16 mouse cellular contexts compared by ENCODE assay signal in the genomic region with DNA sequence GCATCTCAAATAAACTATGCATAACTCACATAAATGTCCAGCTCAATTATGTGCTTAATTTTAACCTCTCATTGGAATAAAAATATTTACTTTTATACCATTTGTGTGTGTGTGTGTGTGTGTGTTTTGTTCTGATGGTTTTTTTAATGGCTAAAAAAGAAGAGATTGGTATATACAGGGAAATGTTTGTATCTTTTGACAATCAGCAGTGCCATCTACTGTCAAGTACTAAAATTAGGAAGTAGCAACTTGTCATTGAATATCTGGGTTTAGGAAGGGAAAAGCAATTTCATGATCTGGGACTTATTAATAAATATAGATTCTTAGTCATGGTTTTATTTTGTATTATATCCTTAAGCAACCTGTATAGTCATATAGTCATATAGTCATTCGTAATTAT. TPM values are rescaled to one million over a fixed set of nuclear protein-coding genes. Genes with fewer than 3 reads are reported as not detected.
DNase-seq lines count a peak whose midpoint lies in the region; ATAC-seq and TF ChIP-seq lines count a peak whose summit lies in the region.
"Had no signal": no experiment of that assay in that cellular context is flagged by ENCODE, and none has a peak within 500 bp of the region (broad histone marks: within the 10 kb centered on the region; RNA-seq: fewer than 3 reads in every experiment).

No protein-coding gene starts in this region.

- H3K27me3 ChIP-seq in heart, postnatal 0 days (ENCODE audit: control insufficient read depth, insufficient read depth, low read length): no peaks in the 10 kb centered on the region
- no peaks in the 10 kb centered on the region for H3K27me3 ChIP-seq in lung, embryonic 14.5 days (ENCODE audit: insufficient read depth, low read length)
- H3K27me3 ChIP-seq: embryonic facial prominence, embryonic 13.5 days; heart, embryonic 15.5 days; midbrain, embryonic 12.5 days; neural tube, embryonic 15.5 days had no signal

- no peak overlapping the region for H3K4me2 ChIP-seq in heart, postnatal 0 days (ENCODE audit: low read depth, low read length)
- no peak overlapping the region for H3K4me2 ChIP-seq in lung, embryonic 14.5 days
- H3K4me2 ChIP-seq: embryonic facial prominence, embryonic 13.5 days; heart, embryonic 15.5 days; midbrain, embryonic 12.5 days; neural tube, embryonic 15.5 days had no signal

- H3K9ac ChIP-seq in heart, postnatal 0 days (replicated peaks; ENCODE audit: low read depth, low read length): no peak overlapping the region
- no peak overlapping the region for H3K9ac ChIP-seq in lung, embryonic 14.5 days
- H3K9ac ChIP-seq: embryonic facial prominence, embryonic 13.5 days; heart, embryonic 15.5 days; liver, embryonic 14.5 days; midbrain, embryonic 12.5 days; neural tube, embryonic 15.5 days had no signal

- no peak for TF ChIP-seq EP300 in heart, postnatal 0 days (IDR thresholded peaks at IDR 0.05; ENCODE audit: low read depth)

- peak; percentile 40 for TF ChIP-seq CTCF in heart, postnatal 0 days (IDR thresholded peaks at IDR 0.05; ENCODE audit: low read depth)
- peak; percentile 49 for TF ChIP-seq CTCF in lung, embryonic 14.5 days (IDR thresholded peaks at IDR 0.05; ENCODE audit: low read depth)

- H3K4me1 ChIP-seq in heart, postnatal 0 days (ENCODE audit: control insufficient read depth, insufficient read depth): no peaks in the 10 kb centered on the region
- H3K4me1 ChIP-seq in lung, embryonic 14.5 days (ENCODE audit: insufficient read depth): peaks cover 5% of the 10 kb centered on the region; the same call in 1 of the 2 replicates
- H3K4me1 ChIP-seq: midbrain, embryonic 12.5 days had no signal

- DNase-seq in heart, postnatal 0 days (ENCODE audit: low spot score): peak; percentile 24
- no peak for DNase-seq in heart, adult 11 months
- DNase-seq in lung, embryonic 14.5 days: peak; percentile 78
- no peak for DNase-seq in lung, postnatal 4 days
- DNase-seq in NIH3T3 (ENCODE audit: low read depth): peak; percentile 74
- peak; percentile 11 for DNase-seq in naive thymus-derived CD4-positive, alpha-beta T cell, adult 2 months (ENCODE audit: low read depth)
- DNase-seq in left cerebral cortex, postnatal 14 days (ENCODE audit: low spot score in 2 of 2): no peak
- no peak for DNase-seq in left cerebral cortex, adult 11 months (ENCODE audit: low spot score)
- DNase-seq: adrenal gland, adult 8-10 months; kidney, adult 18-20 months; right cerebral cortex, postnatal 14 days had no signal

- no peak overlapping the region for H3K27ac ChIP-seq in heart, postnatal 0 days (ENCODE audit: low read depth)
- H3K27ac ChIP-seq in lung, embryonic 14.5 days (ENCODE audit: low read depth): no peak overlapping the region
- H3K27ac ChIP-seq: embryonic facial prominence, embryonic 13.5 days; heart, embryonic 15.5 days; liver, embryonic 14.5 days; midbrain, embryonic 12.5 days; neural tube, embryonic 15.5 days had no signal

- no peak overlapping the region for H3K4me3 ChIP-seq in heart, postnatal 0 days (ENCODE audit: low read depth, low read length)
- H3K4me3 ChIP-seq in lung, embryonic 14.5 days (ENCODE audit: low read depth, low read length): no peak overlapping the region
- H3K4me3 ChIP-seq: embryonic facial prominence, embryonic 13.5 days; heart, embryonic 15.5 days; midbrain, embryonic 12.5 days; neural tube, embryonic 15.5 days had no signal

- intact Hi-C loops in left cerebral cortex, postnatal 14 days (cut with DNase I): loop anchor here (1.0 to 5.0 kb wide), 2 partner anchors 211 to 457 kb away; a partner anchor contains a TSS

- H3K9me3 ChIP-seq in heart, postnatal 0 days (replicated peaks; ENCODE audit: control insufficient read depth, low read length): no peaks in the 10 kb centered on the region
- no peaks in the 10 kb centered on the region for H3K9me3 ChIP-seq in lung, embryonic 14.5 days (ENCODE audit: low read depth, low read length)
- H3K9me3 ChIP-seq: embryonic facial prominence, embryonic 13.5 days; heart, embryonic 15.5 days; midbrain, embryonic 12.5 days; neural tube, embryonic 15.5 days had no signal

- no peak for ATAC-seq in heart, postnatal 0 days (ENCODE audit: insufficient read depth, low read depth)
- ATAC-seq in lung, embryonic 14.5 days (ENCODE audit: insufficient read depth): no peak

- WGBS in heart, postnatal 0 days: 78% methylated on average over 1 of the region's 1 CpGs
- 83% methylated on average over 1 of the region's 1 CpGs for WGBS in lung, embryonic 14.5 days

- H3K36me3 ChIP-seq in heart, postnatal 0 days (replicated peaks; ENCODE audit: control insufficient read depth, insufficient read depth, low read length): no peaks in the 10 kb centered on the region
- H3K36me3 ChIP-seq in lung, embryonic 14.5 days (ENCODE audit: insufficient read depth): no peaks in the 10 kb centered on the region
- H3K36me3 ChIP-seq: embryonic facial prominence, embryonic 13.5 days; heart, embryonic 15.5 days; midbrain, embryonic 12.5 days; neural tube, embryonic 15.5 days had no signal

RNA-seq across cellular contexts. Expression of a gene that starts 43.3 kb away (rescaled TPM):
- 3.0 and 4.9 TPM in 2 replicates for total RNA-seq in heart, postnatal 0 days (2014; rRNA removed; ENCODE audit: low replicate concordance)
- 11.4 and 12.0 TPM in 2 replicates for polyA plus RNA-seq in heart, postnatal 0 days (2015; fragmentation: Nextera tagmentation; extraction: Ambion mirVana)
- 13.3 and 17.0 TPM in 2 replicates for polyA plus RNA-seq in lung, embryonic 14.5 days (2014; fragmentation: Nextera tagmentation; extraction: Ambion mirVana)
- 10 to 100 TPM; 11.3 to 12.9 TPM for total RNA-seq in left cerebral cortex, postnatal 14 days (2021)

Comparison
In these comparisons a context has a peak if more than half of its experiments do, and no peak if none do; other contexts are left out.
1. DNase-seq: peak in heart, postnatal 0 days (single experiment), lung, embryonic 14.5 days (single experiment), NIH3T3 (single experiment) and naive thymus-derived CD4-positive, alpha-beta T cell, adult 2 months (single experiment); none in heart, adult 11 months (single experiment), lung, postnatal 4 days (0 of 2), left cerebral cortex, postnatal 14 days (0 of 2) and left cerebral cortex, adult 11 months (single experiment).